Mouse (Mus musculus) kidney, postnatal 0 days (tissue): Measurements from ENCODE around the gene Hcfc1r1. TPM values are rescaled to one million over a fixed set of nuclear protein-coding genes. Genes with fewer than 3 reads are reported as not detected.
A peak's percentile ranks its signal among the peaks of the same experiment; 100 is the strongest.

Experiments used
- ATAC-seq: fragments of 200-750 bp; cut with Nextera tagmentation; replicated peaks from 2 replicates; pipeline ENCODE4 v1.8.0; 2017; ENCODE audit warnings: low read depth, moderate number of reproducible peaks, moderate TSS enrichment, moderate library complexity; ENCODE audit not compliant: low FRiP score
- DNase-seq: peaks from one replicate; pipeline ENCODE4 v3.0.0-alpha.2; 2016; ENCODE audit warnings: low spot score
- H3K27ac ChIP-seq: fragments of 300-500 bp; sonication (generic); 2 replicates; pipeline ENCODE4 v1.5.1; 2014; ENCODE audit warnings: mild to moderate bottlenecking
- H3K27me3 ChIP-seq: fragments of 300-500 bp; sonication (generic); 2 replicates; pipeline ENCODE4 v1.6.1; 2014; ENCODE audit warnings: low read length, mixed read lengths; ENCODE audit not compliant: insufficient read depth
- H3K36me3 ChIP-seq: fragments of 300-500 bp; sonication (generic); 2 replicates; pipeline ENCODE4 v1.6.1; 2014; ENCODE audit warnings: low read length, mixed read lengths; ENCODE audit not compliant: insufficient read depth
- H3K4me1 ChIP-seq: fragments of 300-500 bp; sonication (generic); replicated peaks from 2 replicates; pipeline ENCODE4 v1.6.1; 2014; ENCODE audit warnings: antibody characterized with exemption, low read length, mixed read lengths; ENCODE audit not compliant: insufficient read depth
- H3K4me2 ChIP-seq: fragments of 300-500 bp; sonication (generic); 2 replicates; pipeline ENCODE4 v1.6.1; 2014; ENCODE audit warnings: mild to moderate bottlenecking, low read length, moderate library complexity, mixed read lengths
- H3K4me3 ChIP-seq: fragments of 300-500 bp; sonication (generic); replicated peaks from 2 replicates; pipeline ENCODE4 v1.5.1; 2014; ENCODE audit warnings: low read depth, low read length
- H3K9ac ChIP-seq: fragments of 300-500 bp; sonication (generic); 2 replicates; pipeline ENCODE4 v1.6.1; 2014; ENCODE audit warnings: low read depth, low read length
- H3K9me3 ChIP-seq: fragments of 300-500 bp; sonication (generic); replicated peaks from 2 replicates; pipeline ENCODE4 v1.6.1; 2016; ENCODE audit warnings: low read length, inconsistent platforms, mixed read lengths
- CTCF ChIP-seq: IDR thresholded peaks from 2 replicates; pipeline ENCODE4 v1.5.1; 2016; ENCODE audit warnings: antibody characterized with exemption, low read depth, mild to moderate bottlenecking, moderate library complexity
- WGBS: fragments of 180-500 bp; shearing (Covaris S2); extraction: QIAGEN DNeasy Blood & Tissue Kit; methylation state at CpG from one replicate; pipeline ENCODE4 v1.1.7; 2014; 5-methylcytosine and 5-hydroxymethylcytosine counted together
- polyA plus RNA-seq: library from polyadenylated mRNA; unstranded; fragments of >200 nt; fragmentation: Nextera tagmentation; extraction: Ambion mirVana; gene quantifications from 2 replicates; pipeline ENCODE4 v1.2.1, GENCODE M21; 2015

Hcfc1r1 gene
- polyA plus RNA-seq, 1 experiment from 2014 or later = 116 TPM

DNA sequence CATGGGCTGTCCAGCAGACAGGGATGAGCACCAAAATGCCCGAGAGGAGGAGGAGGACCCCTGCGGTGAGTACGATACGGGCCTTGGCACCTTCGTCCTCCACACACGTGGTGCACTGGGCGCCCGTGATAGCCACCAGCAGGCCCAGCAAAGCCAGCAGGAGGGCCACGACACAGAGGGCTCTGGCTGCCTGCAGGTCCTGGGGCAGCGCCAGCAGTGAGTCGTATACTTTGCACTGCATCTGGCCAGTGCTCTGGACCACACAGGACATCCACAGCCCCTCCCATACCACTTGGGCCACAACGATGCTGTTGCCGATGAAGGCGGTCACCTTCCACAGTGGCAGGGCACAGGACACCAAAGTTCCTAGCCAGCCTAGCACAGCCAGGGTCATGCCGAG lies 9.8 kb downstream of the Hcfc1r1 start:
- H3K4me1 ChIP-seq = peaks cover 10% of the 10 kb centered on the region; the same call in 1 of the 2 replicates
- peak overlapping the region; percentile 35 for H3K9ac ChIP-seq
- WGBS = 7% methylated on average over 15 of the region's 15 CpGs
- no peaks in the 10 kb centered on the region for H3K9me3 ChIP-seq
- H3K4me3 ChIP-seq = peak overlapping the region; percentile 33
- no peaks in the 10 kb centered on the region for H3K36me3 ChIP-seq
- peak overlapping the region; percentile 84 for H3K27ac ChIP-seq
- peak overlapping the region; percentile 54 for H3K4me2 ChIP-seq
- 0 out of 2 replicates have a peak, but pooled peaks have one; percentile 4 for ATAC-seq
- H3K27me3 ChIP-seq = peaks cover 10% of the 10 kb centered on the region; the same call in 1 of the 2 replicates
- DNase-seq = no peak
- TF ChIP-seq CTCF = no peak

DNA sequence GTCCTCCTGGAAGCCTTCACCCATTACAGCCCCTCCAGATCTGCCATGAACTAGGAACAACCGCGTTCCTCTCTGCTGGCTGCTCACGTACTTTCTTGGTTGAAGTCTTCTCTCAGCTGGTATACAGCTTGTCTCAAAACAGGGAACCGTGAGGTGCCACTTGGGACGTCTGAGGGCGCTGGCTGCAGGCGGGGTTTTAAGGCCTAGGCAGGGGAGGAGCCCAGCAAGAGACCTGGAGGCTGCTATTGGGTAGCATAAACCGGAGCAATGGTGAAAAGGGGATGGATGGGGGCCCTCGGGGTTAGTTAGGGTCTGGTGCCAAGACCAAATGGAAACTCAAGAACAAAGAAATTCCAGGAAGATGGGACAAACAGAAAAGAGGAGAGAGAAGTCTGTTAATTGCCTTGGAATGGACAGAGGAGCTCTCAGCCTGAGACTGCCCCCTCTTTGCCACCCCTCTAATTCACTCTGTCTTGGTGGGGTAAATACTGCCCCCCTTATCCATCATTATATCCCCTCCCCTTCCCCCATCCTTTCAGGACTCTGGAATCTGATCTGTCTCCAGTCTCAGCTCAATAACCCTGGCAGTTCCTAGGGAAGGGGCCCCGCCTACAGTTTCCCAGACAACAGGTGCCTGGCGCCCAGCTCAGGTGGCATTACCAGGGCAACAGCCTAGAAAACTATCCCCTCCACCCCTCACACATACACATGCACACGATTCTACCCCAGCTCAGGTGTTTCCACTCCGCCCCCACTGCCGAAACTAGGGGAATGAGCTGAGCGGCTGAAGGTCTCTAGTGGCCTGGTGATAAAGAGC lies 10.7 kb downstream of the Hcfc1r1 start, which contains the start of gene Cldn9:
Cldn9 (minus strand) TSS at position 171 of the 817 bp plus-strand sequence.
- Histone ChIP-seq H3K36me3 (no peaks in the 10 kb centered on the region), H3K4me3 (peak within 1 kb of the TSS; percentile 33), H3K9ac (peak within 1 kb of the TSS; percentile 35), H3K9me3 (no peaks in the 10 kb centered on the region), H3K27ac (peak within 1 kb of the TSS; percentile 84), H3K4me1 (peaks cover 10% of the 10 kb centered on the region; the same call in 1 of the 2 replicates), H3K4me2 (peak within 1 kb of the TSS; percentile 54), H3K27me3 (peaks cover 10% of the 10 kb centered on the region; the same call in 1 of the 2 replicates)
- no peak for TF ChIP-seq CTCF
- ATAC-seq (peak; percentile 85), DNase-seq (peak; percentile 87)
- 10% methylated on average over 15 of the region's 15 CpGs for WGBS

DNA sequence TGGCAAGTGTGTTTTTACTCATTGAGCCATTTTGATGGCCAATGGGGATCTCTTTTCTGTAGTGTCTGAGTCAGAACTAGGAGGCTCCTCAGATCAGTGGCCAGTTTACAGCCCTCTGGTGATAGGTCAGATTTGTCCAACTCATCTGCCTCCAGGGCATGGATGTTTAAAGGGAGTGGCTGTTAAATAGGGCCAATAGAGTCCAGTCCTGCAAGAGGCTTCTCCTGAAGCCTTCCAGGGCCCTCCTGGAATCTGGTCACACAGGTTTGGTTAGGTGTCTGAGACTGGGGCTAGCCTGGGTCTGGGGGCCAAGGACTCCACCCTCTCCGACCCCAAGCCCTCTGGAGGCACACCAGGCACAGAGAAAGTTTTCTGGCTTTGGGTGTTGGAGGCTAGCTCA lies 21.1 kb downstream of the Hcfc1r1 start:
- no peak for ATAC-seq
- Histone ChIP-seq H3K4me1 (0 out of 2 replicates have a peak, but pooled peaks cover 8% of the 10 kb centered on the region), H3K4me3 (no peak overlapping the region), H3K9ac (no peak overlapping the region), H3K27ac (no peak overlapping the region), H3K36me3 (no peaks in the 10 kb centered on the region), H3K9me3 (no peaks in the 10 kb centered on the region), H3K4me2 (no peak overlapping the region), H3K27me3 (no peaks in the 10 kb centered on the region)
- no peak for DNase-seq
- no peak for TF ChIP-seq CTCF
- 50% methylated on average over 1 of the region's 1 CpGs for WGBS

DNA sequence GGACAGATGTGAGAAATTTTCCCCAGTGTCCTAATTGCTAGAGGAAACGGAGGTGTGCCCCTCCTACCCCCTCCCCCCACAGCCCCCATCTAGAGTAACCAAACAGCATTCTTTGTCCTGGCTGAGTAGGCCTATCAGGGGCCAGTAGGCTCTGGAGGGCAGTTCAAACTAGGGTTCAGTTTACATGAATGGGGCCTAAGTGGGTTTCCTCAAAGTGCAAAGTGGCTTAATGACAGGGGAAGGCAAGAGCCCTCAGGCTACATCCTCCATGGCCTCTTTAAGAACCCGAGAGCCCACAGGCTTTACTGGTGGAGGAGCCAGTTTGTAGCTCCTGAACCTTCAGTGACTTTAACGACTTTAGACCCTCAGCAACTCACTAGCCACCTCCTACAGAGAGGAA lies 22.4 kb downstream of the Hcfc1r1 start:
- Histone ChIP-seq H3K9ac (no peak overlapping the region), H3K36me3 (no peaks in the 10 kb centered on the region), H3K4me3 (no peak overlapping the region), H3K9me3 (no peaks in the 10 kb centered on the region), H3K27me3 (no peaks in the 10 kb centered on the region), H3K4me2 (no peak overlapping the region), H3K27ac (no peak overlapping the region), H3K4me1 (0 out of 2 replicates have a peak, but pooled peaks cover 8% of the 10 kb centered on the region)
- DNase-seq (no peak), ATAC-seq (peak; percentile 38; the same call in 1 of the 2 replicates)
- no peak for TF ChIP-seq CTCF
- 13% methylated on average over 3 of the region's 3 CpGs for WGBS

DNA sequence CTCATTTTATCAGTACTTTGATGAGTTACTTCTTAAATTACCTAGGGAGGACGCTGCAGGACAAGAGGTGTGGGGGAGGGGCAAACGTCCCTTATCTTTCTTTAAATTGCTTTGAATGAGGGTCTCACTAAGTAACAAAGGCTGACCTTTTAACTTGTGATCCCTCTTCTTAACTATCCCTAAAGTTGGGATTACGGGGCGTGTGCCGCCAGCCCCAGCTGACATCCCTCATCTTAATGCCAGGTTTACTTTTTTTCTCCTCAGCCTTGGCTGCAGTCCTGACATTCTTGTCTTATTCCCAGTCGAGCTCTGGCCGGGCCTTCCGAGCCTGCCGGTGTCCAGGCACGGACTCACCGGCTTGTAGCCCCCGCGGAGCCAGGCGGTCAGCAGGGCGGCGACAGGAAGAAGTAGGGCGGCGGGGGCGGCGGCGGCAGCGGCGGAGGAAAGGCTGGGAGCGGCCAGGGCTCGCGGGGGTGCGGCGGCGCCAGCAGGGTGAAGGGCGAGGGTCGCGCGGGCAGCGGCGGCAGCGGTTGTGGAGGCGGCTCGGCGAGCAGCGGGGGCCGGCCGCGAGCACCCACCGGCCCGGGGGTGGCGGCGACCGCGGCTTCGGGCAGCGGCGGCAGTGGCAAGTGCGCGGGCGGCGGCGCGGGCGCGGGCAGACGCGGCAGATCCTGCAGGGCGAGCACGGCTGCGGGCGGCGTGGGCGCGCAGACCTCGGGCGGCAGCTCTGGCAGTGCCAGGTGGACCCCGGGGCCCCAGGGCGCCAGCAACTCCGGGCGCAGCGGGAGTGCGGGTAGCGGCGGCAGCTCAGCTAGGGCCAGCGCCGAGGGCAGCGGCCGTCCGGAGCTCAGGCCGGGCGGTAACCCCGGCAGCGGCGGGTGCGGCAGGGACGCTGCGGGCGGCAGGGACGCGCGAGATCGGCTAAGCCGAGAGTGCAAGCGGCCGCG lies 26.0 kb downstream of the Hcfc1r1 start:
- H3K27ac ChIP-seq = peak overlapping the region; percentile 47; the same call in 1 of the 2 replicates
- under 1% methylated on average over 73 of the region's 101 CpGs for WGBS
- peak; percentile 48 for DNase-seq

DNA sequence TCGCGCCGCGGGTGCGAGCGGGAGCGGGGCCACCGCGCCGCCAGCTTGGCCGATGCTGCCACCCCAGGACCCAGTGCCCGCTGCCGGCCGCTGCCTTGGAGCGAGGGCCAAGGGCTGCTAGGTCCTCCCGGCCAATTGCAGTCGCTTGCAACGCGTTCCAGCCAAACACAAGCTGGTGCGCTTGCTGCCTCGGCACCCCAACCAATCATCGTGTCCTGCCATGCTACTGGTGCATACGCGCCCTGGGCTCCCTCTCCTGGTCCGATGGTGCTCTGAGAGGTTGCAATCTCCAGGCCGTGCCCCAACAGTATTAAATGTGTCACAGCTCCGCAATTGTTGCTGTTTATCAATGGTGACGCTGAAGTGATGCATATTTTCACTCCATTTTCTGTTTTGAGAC lies 26.7 kb downstream of the Hcfc1r1 start:
- Histone ChIP-seq H3K4me2 (peak overlapping the region; percentile 100), H3K4me3 (peak overlapping the region; percentile 63), H3K27me3 (no peaks in the 10 kb centered on the region), H3K27ac (peak overlapping the region; percentile 47; the same call in 1 of the 2 replicates), H3K9me3 (no peaks in the 10 kb centered on the region), H3K36me3 (no peaks in the 10 kb centered on the region), H3K9ac (peak overlapping the region; percentile 65), H3K4me1 (0 out of 2 replicates have a peak, but pooled peaks cover 3% of the 10 kb centered on the region)
- TF ChIP-seq CTCF = peak; percentile 81
- WGBS = under 1% methylated on average over 28 of the region's 28 CpGs
- peak; percentile 96 for DNase-seq
- ATAC-seq = peak; percentile 94

More for the DNA sequence above, 26.0 kb downstream of the Hcfc1r1 start:
- H3K4me3 ChIP-seq = peak overlapping the region; percentile 63
- H3K9me3 ChIP-seq = no peaks in the 10 kb centered on the region
- peak; percentile 10; the same call in 1 of the 2 replicates for TF ChIP-seq CTCF
- H3K9ac ChIP-seq = peak overlapping the region; percentile 65
- peak overlapping the region; percentile 100 for H3K4me2 ChIP-seq
- no peaks in the 10 kb centered on the region for H3K36me3 ChIP-seq
- 0 out of 2 replicates have a peak, but pooled peaks cover 8% of the 10 kb centered on the region for H3K4me1 ChIP-seq
- ATAC-seq = peak; percentile 45
- no peaks in the 10 kb centered on the region for H3K27me3 ChIP-seq
